Mouse (Mus musculus): Measurements from ENCODE around the gene Ndufa9. TPM values are rescaled to one million over a fixed set of nuclear protein-coding genes. Genes with fewer than 3 reads are reported as not detected.

The Ndufa9 gene
- total RNA-seq, 4 experiments from 2014 or later = 288 to 328 (median 320) TPM

- DNase-seq (ENCODE audit: low spot score in 2 of 2) = no peak
Measured at GRCm38 (mm10) chr6:126772326-126772725, 76.6 kb downstream of the Ndufa9 start.

Other genes with a start within 250 kb of the Ndufa9 start
- gene Kcna1, start 202.8 kb downstream of the Ndufa9 start, total RNA-seq (2022) = 1 to 10 TPM in 2 of 4 experiments, under 1 TPM in 2; 0.58 to 2.1 (median 1.0) TPM
- gene Kcna6, start 108.5 kb downstream of the Ndufa9 start, total RNA-seq (2022) = under 1 TPM; 0.15 to 0.51 (median 0.31) TPM
- gene Akap3, start 4.0 kb upstream of the Ndufa9 start, total RNA-seq (2022) = not detected
- gene Dyrk4, start 72.7 kb upstream of the Ndufa9 start, total RNA-seq (2022) = not detected
- gene Rad51ap1, start 90.5 kb upstream of the Ndufa9 start, total RNA-seq (2022) = under 1 TPM in 2 of 4 experiments, not detected in 2; 0.52 to 0.90 TPM
- 1 to 10 TPM; 6.6 to 8.6 (median 7.8) TPM for gene D6Wsu163e, start 90.8 kb upstream of the Ndufa9 start, total RNA-seq (2022)
- gene Fgf6, start 166.4 kb upstream of the Ndufa9 start, total RNA-seq (2022) = 1 to 10 TPM; 2.9 to 4.0 (median 3.2) TPM
- gene Fgf23, start 223.8 kb upstream of the Ndufa9 start, total RNA-seq (2022) = not detected

Data from gastrocnemius, adult 8-10 months (tissue).